Mouse (Mus musculus): ENCODE measurements at regions not wholly inside any gene's neighbourhood (a gene's known extent, or its start where the extent isn't known, plus 50 kb on each side); places are given as distances from the start of the nearest gene placed in this dataset.

- TF ChIP-seq CTCF (conservative IDR thresholded peaks at IDR 0.05; ENCODE audit: low read length) (no peak), NANOG (IDR thresholded peaks at IDR 0.05; ENCODE audit: borderline replicate concordance, low read length) (no peak), POU5F1 (IDR thresholded peaks at IDR 0.05; ENCODE audit: borderline replicate concordance, low read length) (no peak)
Measured at GRCm38 (mm10) chr6:61115250-61115649, 64.9 kb upstream of the Ccser1 start.
